Mouse (Mus musculus) cerebellum, adult 9-10 months (tissue): ENCODE data around the gene Fhdc1.

ENCODE experiments used
- DNase-seq: peaks from one replicate; pipeline ENCODE4 v3.0.0; 2022

The Fhdc1 gene

DNA sequence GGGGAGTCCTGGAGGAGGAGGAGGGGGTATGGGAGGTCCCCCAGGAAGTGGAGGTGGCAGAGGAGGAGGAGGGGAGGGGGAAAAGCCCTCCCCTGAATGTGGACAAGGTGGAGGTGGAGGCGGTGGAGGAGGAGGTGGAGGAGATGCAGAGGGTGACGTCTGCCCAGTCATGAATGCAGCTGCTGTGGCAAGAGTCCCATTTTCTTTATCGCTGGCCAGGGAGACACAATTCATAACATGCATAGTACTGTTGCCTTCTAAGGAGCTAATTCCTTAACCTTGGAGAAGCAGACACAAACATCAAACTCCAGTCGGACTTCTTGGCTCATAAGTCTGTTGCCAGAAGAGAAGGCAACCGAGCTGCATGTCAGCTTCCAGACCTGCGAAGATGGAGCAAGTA, 5.8 kb downstream of the Fhdc1 start:
- DNase-seq = no peak

DNA sequence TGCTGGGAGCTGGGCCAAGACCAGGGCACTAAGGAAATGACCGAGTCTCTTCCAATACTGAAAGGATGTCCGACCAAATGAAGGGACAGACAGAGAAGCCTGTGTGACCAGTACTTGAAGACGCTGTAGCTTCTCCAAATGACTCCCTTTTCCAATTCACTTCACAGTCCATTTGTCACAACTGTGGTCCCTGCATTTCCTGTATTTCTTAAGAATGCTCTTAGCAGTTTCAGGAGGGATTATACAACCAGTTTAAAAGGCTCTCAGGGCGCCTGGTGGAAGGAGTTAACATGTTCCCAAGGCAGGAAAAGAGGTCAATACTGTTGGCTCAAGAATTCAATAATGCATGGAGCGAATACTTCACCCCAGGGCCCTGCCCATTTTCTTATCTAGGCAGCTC, 7.3 kb downstream of the Fhdc1 start:
- DNase-seq = no peak

DNA sequence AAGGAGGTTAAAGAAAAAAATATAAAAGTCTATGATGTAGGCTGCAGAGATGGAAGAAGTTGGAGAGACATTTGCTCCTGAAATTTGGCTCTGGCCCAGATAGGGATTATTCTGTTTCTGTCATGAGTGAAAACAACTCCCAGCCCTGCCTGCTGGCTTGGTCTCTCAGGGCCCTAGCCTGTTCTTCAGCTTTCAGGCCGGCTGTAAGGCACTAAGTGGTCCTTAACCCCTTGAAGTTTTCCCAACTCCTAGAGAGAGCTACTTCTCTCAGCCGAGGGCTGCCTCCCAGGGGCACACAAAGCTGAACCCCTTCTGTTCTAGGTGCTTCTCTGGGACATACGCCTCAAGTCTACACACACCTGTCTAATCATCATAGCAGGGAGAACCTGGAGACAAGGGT, 7.7 kb downstream of the Fhdc1 start:
- DNase-seq = no peak

DNA sequence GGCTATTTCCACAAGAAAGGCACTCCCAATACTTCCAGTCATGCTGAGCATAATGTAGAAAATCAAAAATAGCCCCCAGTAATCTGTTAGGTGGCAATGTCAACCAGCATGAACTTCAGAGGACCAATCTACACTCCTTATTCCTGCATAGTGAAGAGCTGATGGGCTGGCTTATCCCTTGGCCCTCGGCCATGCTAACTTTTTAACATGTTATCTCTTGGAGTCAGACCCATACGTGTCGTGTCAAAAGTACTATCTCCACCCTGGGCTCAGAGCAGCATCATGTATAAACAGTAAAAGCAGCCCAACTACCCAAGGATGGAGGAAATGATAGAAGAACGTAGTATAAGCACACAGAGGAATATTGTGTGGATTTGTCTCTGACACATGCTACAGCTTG, 9.1 kb downstream of the Fhdc1 start:
- no peak for DNase-seq

DNA sequence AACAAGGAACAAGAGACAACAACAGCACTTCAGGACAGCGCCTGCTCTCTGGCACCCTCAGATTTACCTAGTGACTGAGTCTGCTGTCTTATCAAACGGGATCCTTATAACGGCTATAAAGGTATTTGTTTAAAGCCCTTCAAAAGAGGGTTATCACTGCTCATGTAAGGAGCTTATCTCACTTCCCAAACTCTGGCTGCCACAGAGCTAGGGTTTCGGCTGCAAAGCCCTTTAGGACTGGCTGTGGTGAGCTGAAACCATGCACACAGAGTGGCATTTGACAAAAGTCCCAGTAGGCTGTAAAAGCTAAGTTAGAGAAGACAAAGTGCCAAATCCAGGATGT, 12.1 kb downstream of the Fhdc1 start:
- no peak for DNase-seq

DNA sequence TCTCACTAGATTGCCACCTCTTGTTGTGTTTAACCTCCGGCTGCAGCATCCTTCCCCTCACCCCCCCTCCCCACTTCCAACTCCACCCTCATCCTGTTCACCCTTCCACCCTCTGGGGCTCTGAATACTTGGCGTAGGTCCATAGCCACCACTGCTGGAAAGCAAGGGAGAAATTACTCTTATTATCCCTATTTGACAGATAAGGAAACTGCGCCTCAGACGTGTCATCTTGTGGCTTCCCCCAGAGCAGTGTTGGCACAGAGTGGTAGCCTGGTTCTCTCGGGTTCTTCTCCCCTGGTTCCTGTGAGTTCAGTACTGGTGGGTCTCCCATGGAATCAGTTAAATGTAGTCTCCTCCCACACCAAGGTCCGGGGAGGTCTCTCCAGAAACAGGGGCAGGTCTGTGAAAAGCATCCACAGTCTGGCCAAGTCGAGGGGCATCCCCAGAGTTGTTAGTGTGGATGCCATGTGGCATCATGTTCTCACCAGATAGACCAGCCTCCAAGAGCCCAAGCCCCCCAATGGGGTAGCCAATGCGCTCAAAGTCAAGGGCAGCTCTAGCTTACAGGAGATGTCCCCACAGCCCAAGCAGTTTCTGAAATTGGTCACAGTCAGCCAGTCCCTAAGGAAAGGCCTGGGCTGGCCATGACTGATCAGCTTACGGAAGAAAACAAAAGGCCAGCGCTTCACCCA, 12.7 kb downstream of the Fhdc1 start:
- DNase-seq = no peak

DNA sequence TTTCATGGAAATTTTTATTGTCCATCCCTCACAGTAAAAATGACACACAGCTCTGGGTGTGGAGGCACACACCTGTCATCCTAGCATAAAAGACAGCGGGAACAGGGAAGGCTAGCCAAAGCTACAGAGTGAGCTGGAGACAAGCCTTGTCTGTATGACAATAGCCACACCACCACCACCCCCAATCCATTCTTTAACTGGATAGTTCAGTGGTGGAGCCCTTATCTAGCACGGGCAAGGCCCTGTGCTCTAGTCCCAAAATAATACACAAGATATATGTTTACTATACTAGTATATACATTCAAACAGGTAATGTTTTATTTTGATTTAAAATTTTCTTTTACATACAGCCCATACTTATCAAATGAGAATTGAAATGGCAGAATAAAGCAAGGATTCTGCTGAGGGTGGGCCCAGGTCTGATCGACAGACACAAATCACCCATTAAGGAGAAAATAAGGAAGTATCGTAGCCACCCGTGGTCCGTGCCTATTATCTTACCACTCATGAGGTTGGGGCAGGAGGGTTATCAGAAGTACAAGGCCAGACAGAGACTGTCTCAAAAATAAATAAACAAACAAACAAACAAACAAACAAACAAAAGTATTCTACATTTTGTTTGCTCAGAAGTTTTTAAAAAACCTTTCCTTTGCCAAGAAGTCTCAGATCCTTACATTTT, 14.3 kb downstream of the Fhdc1 start:
- no peak for DNase-seq

DNA sequence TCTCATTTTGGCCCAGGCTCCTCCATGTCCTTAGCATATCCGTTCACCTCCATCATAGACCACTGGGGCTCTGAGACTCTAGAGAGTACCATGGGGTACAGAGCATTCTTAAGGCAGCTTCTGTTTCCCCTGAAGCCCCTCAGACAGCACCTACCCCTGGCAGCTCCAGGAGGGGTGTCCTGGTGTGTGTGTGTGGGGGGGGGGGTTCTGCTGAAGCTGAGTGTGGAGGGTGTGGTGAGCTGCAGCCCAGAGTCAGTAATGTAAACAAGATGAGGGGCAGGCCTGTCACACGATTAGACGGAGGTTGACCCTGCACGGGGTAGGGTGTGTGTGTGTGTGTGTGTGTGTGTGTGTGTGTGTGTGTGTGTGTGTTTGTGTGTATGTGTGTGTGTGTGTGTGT, 18.5 kb downstream of the Fhdc1 start:
- DNase-seq = no peak

DNA sequence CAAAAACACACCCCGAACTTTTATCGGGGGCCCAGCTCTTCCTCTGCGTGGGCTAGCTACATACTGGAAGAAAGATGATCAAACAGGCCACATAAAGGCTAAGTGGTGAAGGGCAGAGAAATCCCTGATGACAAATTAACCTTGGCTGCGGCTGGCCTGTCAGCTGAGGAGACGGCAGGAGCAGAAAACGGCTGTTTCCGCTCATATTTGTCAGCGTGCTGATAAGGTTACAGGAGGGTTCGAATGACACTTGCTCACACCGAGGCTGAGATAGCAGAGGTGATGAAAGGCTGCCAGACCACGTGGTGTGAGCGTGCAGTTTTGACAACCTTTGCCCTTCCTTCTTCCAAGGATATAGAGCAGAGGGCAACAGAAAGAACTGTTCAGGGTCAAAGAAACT, 19.3 kb downstream of the Fhdc1 start:
- no peak for DNase-seq

DNA sequence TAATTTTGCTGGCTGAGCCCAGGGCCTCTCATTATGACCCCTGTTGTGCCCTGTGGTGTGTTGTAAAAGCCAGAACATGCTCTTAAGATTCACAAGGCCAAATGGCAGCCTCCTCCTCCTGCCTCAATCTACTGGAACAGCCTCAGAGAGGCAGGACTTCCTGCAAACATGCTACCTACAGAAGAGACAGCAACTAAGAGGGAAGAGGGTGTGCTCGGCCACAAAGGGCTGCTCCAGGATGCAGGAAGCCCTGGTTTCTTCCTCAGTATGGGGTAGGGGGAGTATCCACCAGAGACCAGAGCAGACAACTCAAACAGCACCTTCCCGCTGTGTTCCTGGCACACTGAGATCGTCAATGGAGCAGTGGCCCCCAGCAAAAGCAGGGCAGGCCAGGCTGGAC, 19.7 kb downstream of the Fhdc1 start:
- no peak for DNase-seq

DNA sequence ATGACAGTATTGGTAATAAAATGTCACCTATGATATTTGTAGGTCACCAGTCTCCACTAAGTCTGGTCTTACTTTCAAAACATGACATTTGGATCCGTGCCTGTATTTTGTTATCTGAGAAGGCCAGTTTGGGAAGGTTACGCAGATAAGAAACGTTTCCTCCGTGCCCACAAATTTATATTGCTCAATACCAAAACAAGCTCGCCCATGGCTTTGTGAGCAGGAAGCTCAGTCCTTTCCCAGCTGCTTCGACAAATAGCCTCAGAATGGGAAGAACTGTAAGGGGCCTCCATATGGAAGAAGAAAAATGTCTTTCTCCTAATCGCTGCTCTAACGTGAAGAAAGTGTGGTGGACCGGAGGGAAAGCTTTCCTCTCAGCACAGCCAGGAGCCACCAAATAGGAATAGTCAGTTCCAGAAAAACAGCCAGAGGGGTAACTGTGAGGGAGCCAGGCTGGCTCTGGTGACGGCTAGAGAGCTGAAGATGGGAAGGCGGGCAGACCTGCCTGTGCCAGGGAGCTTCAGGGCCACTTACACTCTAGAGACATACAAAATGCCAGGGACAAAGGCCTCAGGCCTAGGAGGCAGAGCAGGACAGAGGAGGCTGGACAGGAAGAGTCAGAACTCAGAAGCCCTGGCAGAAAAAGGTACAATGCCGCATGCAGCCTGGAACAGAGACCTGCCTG, 24.4 kb downstream of the Fhdc1 start:
- DNase-seq = no peak

DNA sequence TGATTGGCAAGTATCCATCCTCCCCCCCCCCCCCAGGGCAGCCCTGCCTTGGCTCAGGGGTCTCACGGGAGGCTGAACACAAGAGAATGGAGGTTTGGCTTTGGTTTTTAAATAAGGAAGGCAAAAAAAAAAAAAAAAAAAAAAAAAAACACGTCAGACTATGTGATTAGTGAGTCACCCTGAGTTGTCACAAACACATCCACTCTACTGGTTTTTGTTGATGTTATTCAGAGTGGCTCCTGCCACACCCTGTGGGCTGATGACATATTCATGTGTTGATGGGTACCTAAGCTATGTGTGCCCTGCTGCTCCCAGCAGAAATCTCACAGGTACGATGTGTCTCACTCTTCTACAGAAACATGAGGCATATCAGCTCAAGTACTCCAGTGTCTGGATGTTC, 29.6 kb downstream of the Fhdc1 start:
- no peak for DNase-seq

DNA sequence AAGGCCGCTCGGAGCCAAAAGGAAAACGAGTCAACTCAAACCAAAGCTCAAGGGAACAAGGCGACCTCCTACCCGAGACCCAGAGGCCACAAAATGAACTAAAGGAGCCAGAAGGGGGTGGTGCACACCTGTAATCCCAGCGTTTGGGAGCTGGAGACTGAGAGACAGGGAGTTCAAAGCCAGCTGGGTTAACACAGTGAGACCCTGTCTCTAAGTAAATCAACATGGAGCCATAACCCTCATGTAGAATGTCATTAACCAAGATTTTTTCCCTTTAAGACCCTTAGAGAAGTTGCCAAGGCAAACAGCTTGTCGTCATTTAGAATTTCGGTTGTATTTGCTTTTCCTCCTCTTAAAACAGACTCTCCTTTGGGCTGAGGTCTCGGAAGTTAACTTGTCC, 31.2 kb downstream of the Fhdc1 start:
- no peak for DNase-seq

DNA sequence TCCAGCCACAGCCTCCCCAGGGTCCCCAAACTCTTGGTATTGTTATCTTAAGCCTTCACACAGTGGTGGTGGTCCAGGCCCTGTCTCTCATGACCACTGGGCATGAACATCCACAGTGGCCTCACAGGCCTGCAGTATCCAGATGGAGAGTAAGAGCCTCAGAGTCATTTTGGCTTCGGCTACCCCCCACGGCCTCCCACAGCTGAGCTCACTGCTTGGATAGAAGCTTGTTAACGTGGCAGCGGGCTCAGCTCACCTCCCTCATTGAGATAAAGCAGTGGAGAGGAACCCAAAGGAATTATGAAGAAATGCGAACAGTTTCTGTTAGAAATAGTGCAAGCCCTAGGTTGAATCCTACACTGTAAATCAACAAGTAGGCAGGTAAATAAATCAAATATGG, 32.4 kb downstream of the Fhdc1 start:
- no peak for DNase-seq

DNA sequence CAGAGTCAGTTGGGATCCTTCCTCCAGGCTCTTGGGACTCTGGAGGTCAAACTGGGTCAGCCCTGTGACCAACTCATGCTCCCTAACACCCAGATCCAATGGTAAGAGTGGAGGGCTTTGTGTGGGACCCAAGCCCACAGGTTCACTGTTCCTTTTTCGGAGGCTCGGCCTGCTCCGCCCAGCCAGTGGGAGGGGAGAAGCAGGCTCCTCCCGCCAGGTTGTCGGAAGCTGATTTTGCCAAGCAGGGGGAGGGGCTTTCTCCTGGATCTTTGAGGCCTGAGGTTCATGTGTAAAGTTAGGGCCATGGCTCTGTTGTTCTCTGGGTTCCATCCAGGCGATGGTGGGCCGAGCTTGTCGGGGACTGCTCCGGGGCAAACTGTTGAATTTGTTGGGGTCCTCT, 34.4 kb downstream of the Fhdc1 start:
- no peak for DNase-seq

DNA sequence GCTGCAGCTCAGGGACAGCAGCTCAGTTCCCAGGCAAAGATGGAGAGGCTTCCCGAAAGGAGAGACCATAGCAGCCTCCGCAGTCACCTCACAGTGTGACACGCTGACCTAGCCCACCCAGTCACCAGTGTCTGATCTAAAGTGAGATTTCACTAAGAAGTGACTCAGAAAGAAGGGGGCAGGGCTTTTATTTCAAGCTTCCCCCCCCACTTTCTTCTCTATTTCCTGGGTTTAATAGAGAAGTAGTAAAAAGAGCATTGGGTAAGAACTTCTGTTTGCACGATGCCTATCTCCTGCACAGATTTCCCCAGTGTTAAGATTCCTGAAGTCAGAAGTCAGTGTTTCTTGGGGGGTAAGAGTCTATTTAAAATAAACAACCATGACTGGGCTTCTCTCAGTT, 37.3 kb downstream of the Fhdc1 start:
- DNase-seq = no peak

DNA sequence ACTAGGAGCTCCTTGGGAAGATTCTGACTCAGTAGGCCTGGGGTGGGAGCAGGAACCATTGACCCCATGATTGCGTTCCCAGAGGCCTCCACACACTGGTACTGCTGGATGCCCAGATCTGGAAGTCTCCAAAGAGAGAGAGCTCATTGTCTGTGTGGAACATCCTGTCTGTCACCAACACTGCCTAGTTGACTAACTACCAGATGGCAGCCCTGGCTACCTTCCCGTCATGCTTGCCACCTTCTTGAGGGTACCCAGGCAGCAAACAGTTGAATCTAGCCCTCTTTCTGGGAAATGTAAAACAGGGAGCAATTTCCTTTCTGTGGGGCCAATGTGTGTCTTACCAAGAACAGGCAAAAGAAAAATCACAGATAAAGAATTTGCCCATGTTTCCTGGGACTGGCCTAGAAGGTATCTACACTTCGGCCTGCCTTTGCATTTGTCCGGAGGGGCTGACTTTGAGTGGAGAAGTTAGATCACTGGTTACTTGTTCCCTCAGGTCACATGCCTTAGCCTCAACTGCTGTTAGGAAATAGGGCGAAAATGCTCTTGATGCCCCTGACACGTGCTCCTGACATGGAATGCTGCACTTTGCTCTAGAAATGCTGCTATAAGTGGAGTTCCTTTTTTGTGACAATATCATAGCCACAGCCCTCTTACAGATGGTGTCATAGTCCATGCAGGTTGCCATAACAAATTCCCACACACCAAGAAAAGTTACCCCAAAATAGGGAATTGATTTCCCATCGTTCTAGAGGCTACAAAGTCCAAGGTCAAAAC, 40.6 kb downstream of the Fhdc1 start:
- DNase-seq = no peak

DNA sequence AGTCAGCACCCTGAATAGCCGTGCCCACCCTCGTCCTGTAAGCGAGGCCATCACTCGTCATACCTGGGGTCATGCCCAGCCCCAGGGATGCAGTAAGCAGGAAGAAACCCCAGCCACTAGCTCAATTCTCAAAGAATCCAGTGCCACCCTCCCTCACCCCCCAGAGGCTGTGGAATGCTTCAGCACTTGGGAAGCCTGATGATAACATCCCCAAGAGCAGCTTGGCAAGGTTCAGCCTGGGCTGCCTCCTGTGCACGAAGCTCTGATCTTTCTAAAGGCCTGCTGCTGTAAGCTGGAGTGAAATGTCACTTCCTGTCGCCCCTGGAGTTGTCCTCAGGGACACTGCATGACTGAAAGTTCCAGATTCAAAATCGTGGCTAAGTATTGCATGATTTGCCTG, 41.4 kb downstream of the Fhdc1 start:
- no peak for DNase-seq

DNA sequence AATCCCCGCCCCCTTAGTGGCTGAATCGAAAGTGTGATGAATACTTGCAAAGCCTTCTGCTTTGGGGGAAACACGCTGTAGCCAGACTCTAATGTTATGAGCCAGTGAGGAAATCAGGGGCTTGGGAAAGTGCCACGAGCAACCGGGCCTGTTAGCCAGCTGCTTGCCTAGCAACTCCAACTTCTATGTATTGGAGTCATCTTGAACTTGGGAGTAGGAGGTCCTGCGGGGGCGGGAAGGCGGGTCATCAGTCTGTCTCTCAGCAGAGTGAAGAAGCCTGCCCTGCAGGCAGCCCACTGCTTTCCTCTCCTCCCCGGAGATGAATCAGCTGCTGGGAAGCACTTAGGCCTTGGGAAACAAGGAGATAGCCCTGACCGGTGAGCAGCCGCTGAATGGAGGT, 42.1 kb downstream of the Fhdc1 start:
- peak; percentile 12 for DNase-seq

DNA sequence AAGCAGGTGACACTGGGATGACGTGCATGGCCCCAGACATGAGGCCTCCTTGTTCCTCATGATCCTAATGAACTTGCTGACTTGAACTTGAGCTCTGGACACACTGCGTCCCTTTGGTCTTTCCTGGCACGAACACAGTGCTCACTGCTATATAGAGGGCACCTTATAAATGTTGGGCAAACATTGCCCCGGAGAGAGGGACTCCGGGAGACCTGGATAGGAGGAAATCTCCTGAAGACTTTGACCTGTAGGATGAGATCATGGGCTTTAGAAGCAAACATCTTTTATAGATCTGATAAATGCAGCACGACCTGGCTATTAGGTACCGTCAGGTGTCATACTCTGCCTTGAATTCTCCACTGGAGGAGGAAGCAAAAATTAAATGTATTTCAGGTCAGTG, 43.3 kb downstream of the Fhdc1 start:
- DNase-seq = no peak

DNA sequence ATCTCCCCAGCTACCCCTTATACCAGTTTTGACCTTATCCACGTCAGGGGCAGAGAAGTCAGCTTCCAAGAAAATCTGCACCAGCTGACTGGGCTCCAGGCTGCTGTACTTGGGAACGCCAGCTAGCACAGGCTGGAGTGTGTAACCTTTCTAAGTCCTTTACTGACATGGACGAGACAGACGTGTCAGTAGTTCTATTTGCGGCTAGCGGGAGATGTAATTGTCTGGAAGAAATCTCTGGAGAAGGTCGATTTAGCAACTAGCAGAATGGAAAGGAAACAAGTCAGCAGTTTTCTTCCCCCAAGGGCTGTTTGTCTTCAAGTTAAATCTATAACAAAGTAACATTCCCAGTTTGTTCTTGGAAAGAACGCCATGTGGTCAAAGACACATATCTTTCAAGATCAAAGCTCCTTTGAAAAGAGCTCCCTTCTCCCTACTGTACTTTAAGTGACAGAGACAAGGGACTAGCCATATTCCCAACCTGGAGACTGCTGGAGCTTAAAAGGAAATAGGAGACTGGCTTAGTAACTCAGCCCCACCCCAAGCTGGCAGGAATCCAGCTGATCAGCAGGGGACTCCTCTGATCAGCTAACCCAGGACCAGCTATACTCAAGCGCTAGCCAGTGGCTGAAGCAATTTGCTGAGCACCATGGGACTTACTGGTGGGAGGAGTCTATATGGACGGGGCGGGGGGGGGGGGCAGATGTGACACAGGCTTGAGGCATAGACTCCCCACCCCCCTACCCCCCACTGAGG, 44.8 kb downstream of the Fhdc1 start:
- DNase-seq = no peak

DNA sequence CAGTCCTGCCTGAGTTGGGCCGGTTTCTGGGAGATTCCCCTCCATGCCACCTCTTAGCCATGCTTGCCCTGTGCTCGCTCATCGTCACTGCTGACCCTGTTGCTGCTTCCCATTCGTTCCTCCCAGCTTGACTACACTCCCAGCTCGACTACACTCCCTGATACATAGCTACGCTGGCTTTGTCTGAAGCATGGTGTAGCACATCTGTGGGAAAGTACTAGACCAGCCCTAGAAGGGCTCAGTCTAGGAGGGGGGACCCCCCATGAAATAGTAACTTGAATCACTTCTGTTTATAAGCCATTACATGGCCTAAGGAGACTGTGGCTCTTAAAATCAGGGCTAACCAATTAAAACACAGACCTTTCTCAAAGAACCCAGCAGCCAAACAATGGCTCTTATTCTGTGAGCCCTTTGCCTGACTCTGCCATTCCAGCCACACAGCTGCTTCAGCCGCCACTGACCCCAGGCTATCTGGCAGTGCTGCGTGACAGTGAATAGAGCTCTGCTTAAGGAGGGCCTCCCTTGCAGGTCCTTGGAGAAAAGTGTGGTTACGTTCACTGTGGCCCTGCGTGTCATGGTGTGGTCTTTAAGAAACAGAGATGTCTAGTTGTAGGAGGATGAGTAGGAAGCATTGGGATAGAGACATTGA, 47.3 kb downstream of the Fhdc1 start:
- DNase-seq = no peak

DNA sequence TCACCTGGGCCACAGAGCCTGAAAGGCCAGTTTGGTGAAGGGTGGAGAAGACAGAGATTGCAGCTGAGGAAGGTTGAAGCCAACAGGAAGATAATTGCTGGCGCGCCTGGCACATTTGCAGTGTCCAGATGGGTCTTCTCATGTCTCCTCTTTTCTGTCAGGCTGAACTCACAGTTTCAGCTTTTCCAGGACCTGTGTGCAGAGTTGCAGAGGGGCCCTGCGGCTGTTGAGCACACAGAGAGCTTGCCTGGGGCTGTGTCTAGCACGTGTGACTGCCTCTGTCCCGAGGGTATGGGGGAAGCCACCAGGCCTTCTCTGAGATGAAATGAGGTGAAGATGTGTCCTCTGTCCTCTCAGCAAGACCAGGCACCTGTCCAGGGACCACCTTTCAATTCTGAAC, 49.0 kb downstream of the Fhdc1 start:
- no peak for DNase-seq
